Mouse (Mus musculus): ENCODE data around the gene Ifit3b. TPM values are rescaled to one million over a fixed set of nuclear protein-coding genes. Genes with fewer than 3 reads are reported as not detected.
"Not testable (repeated sequence)": the region's sequence is repeated elsewhere in the genome, so short reads cannot be mapped to it uniquely, and the experiment has no call there.

Ifit3b gene
- polyA plus RNA-seq, 1 experiment = 2.1 TPM

GRCm38 (mm10) chr19:34593456-34593855 is 14.3 kb upstream of the Ifit3b start:
- Histone ChIP-seq H3K4me3 (ENCODE audit: insufficient read depth, low read depth, low read length) (no peak overlapping the region), H3K4me1 (ENCODE audit: control insufficient read depth, insufficient read depth, insufficient read length, low read length) (peaks cover under 1% of the 10 kb centered on the region; the same call in 1 of the 2 replicates), H3K27ac (replicated peaks; ENCODE audit: low read depth, low read length) (no peak overlapping the region)

GRCm38 (mm10) chr19:34594523-34594922 is 13.2 kb upstream of the Ifit3b start:
- H3K4me1 ChIP-seq (ENCODE audit: control insufficient read depth, insufficient read depth, insufficient read length, low read length); H3K4me3 ChIP-seq (ENCODE audit: insufficient read depth, low read depth, low read length): not testable (repeated sequence)

GRCm38 (mm10) chr19:34596811-34597210 is 11.0 kb upstream of the Ifit3b start:
- Histone ChIP-seq H3K4me1 (ENCODE audit: control insufficient read depth, insufficient read depth, insufficient read length, low read length) (peaks cover 2% of the 10 kb centered on the region; the same call in 1 of the 2 replicates), H3K4me3 (ENCODE audit: insufficient read depth, low read depth, low read length) (no peak overlapping the region), H3K27ac (replicated peaks; ENCODE audit: low read depth, low read length) (no peak overlapping the region)

More at GRCm38 (mm10) chr19:34594523-34594922, 13.2 kb upstream of the Ifit3b start:
- H3K27ac ChIP-seq (replicated peaks; ENCODE audit: low read depth, low read length) = not testable (repeated sequence)

GRCm38 (mm10) chr19:34598341-34598740 is 9.4 kb upstream of the Ifit3b start:
- Histone ChIP-seq H3K27ac (replicated peaks; ENCODE audit: low read depth, low read length) (no peak overlapping the region), H3K4me1 (ENCODE audit: control insufficient read depth, insufficient read depth, insufficient read length, low read length) (peaks cover 2% of the 10 kb centered on the region; the same call in 1 of the 2 replicates), H3K4me3 (ENCODE audit: insufficient read depth, low read depth, low read length) (no peak overlapping the region)

- not testable (repeated sequence) for H3K27ac ChIP-seq (replicated peaks; ENCODE audit: low read depth, low read length); H3K4me3 ChIP-seq (ENCODE audit: insufficient read depth, low read depth, low read length); H3K4me1 ChIP-seq (ENCODE audit: control insufficient read depth, insufficient read depth, insufficient read length, low read length)
These were observed 8.5 kb upstream of the Ifit3b start for GRCm38 (mm10) chr19:34599250-34599649.

GRCm38 (mm10) chr19:34601888-34602287 is 5.9 kb upstream of the Ifit3b start, which contains the start of gene Ifit1bl1:
Ifit1bl1 (minus strand) TSS chr19:34601956.
- H3K27ac ChIP-seq (replicated peaks; ENCODE audit: low read depth, low read length); H3K4me1 ChIP-seq (ENCODE audit: control insufficient read depth, insufficient read depth, insufficient read length, low read length); H3K4me3 ChIP-seq (ENCODE audit: insufficient read depth, low read depth, low read length): not testable (repeated sequence)

- Histone ChIP-seq H3K4me3 (ENCODE audit: insufficient read depth, low read depth, low read length) (no peak overlapping the region), H3K27ac (replicated peaks; ENCODE audit: low read depth, low read length) (no peak overlapping the region), H3K4me1 (ENCODE audit: control insufficient read depth, insufficient read depth, insufficient read length, low read length) (no peaks in the 10 kb centered on the region; the same call in 1 of the 2 replicates)
These were observed 2.3 kb upstream of the Ifit3b start for GRCm38 (mm10) chr19:34605472-34605871.

- H3K27ac ChIP-seq (replicated peaks; ENCODE audit: low read depth, low read length); H3K4me3 ChIP-seq (ENCODE audit: insufficient read depth, low read depth, low read length); H3K4me1 ChIP-seq (ENCODE audit: control insufficient read depth, insufficient read depth, insufficient read length, low read length): not testable (repeated sequence)
These were observed 2.3 kb downstream of the Ifit3b start for GRCm38 (mm10) chr19:34610118-34610517.

GRCm38 (mm10) chr19:34612243-34613001 is 4.7 kb downstream of the Ifit3b start:
- not testable (repeated sequence) for H3K4me1 ChIP-seq (ENCODE audit: control insufficient read depth, insufficient read depth, insufficient read length, low read length); H3K4me3 ChIP-seq (ENCODE audit: insufficient read depth, low read depth, low read length); H3K27ac ChIP-seq (replicated peaks; ENCODE audit: low read depth, low read length)

- no peaks in the 10 kb centered on the region for H3K4me1 ChIP-seq (ENCODE audit: control insufficient read depth, insufficient read depth, insufficient read length, low read length)
These were observed 13.1 kb downstream of the Ifit3b start for GRCm38 (mm10) chr19:34620871-34621270.

GRCm38 (mm10) chr19:34623781-34624180 is 16.0 kb downstream of the Ifit3b start:
- Histone ChIP-seq H3K27ac (replicated peaks; ENCODE audit: low read depth, low read length) (no peak overlapping the region), H3K4me1 (ENCODE audit: control insufficient read depth, insufficient read depth, insufficient read length, low read length) (no peaks in the 10 kb centered on the region), H3K4me3 (ENCODE audit: insufficient read depth, low read depth, low read length) (no peak overlapping the region)

More at GRCm38 (mm10) chr19:34620871-34621270, 13.1 kb downstream of the Ifit3b start:
- no peak overlapping the region for H3K4me3 ChIP-seq (ENCODE audit: insufficient read depth, low read depth, low read length)
- H3K27ac ChIP-seq (replicated peaks; ENCODE audit: low read depth, low read length) = no peak overlapping the region

- H3K4me3 ChIP-seq (ENCODE audit: insufficient read depth, low read depth, low read length) = no peak overlapping the region
- H3K4me1 ChIP-seq (ENCODE audit: control insufficient read depth, insufficient read depth, insufficient read length, low read length) = no peaks in the 10 kb centered on the region
- no peak overlapping the region for H3K27ac ChIP-seq (replicated peaks; ENCODE audit: low read depth, low read length)
These were observed 16.9 kb downstream of the Ifit3b start for GRCm38 (mm10) chr19:34624663-34625062.

GRCm38 (mm10) chr19:34627496-34627895 is 19.7 kb downstream of the Ifit3b start:
- Histone ChIP-seq H3K27ac (replicated peaks; ENCODE audit: low read depth, low read length) (no peak overlapping the region), H3K4me1 (ENCODE audit: control insufficient read depth, insufficient read depth, insufficient read length, low read length) (no peaks in the 10 kb centered on the region), H3K4me3 (ENCODE audit: insufficient read depth, low read depth, low read length) (no peak overlapping the region)

- Histone ChIP-seq H3K4me3 (ENCODE audit: insufficient read depth, low read depth, low read length) (no peak overlapping the region), H3K27ac (replicated peaks; ENCODE audit: low read depth, low read length) (no peak overlapping the region), H3K4me1 (ENCODE audit: control insufficient read depth, insufficient read depth, insufficient read length, low read length) (no peaks in the 10 kb centered on the region)
These were observed 23.7 kb downstream of the Ifit3b start for GRCm38 (mm10) chr19:34631487-34631886.

GRCm38 (mm10) chr19:34633484-34633883 is 25.7 kb downstream of the Ifit3b start:
- no peak overlapping the region for H3K4me3 ChIP-seq (ENCODE audit: insufficient read depth, low read depth, low read length)
- no peak overlapping the region for H3K27ac ChIP-seq (replicated peaks; ENCODE audit: low read depth, low read length)
- no peaks in the 10 kb centered on the region for H3K4me1 ChIP-seq (ENCODE audit: control insufficient read depth, insufficient read depth, insufficient read length, low read length)

- Histone ChIP-seq H3K27ac (replicated peaks; ENCODE audit: low read depth, low read length) (no peak overlapping the region), H3K4me3 (ENCODE audit: insufficient read depth, low read depth, low read length) (no peak overlapping the region), H3K4me1 (ENCODE audit: control insufficient read depth, insufficient read depth, insufficient read length, low read length) (peaks cover 5% of the 10 kb centered on the region)
These were observed 29.3 kb downstream of the Ifit3b start for GRCm38 (mm10) chr19:34636933-34637557.
